Mouse (Mus musculus): ENCODE measurements around the gene Ccdc194. TPM values are rescaled to one million over a fixed set of nuclear protein-coding genes. Genes with fewer than 3 reads are reported as not detected.
"Not testable (repeated sequence)": the region's sequence is repeated elsewhere in the genome, so short reads cannot be mapped to it uniquely, and the experiment has no call there.

Gene Ccdc194
- polyA plus RNA-seq, 1 experiment from 2014 or later: 0.24 TPM

DNA sequence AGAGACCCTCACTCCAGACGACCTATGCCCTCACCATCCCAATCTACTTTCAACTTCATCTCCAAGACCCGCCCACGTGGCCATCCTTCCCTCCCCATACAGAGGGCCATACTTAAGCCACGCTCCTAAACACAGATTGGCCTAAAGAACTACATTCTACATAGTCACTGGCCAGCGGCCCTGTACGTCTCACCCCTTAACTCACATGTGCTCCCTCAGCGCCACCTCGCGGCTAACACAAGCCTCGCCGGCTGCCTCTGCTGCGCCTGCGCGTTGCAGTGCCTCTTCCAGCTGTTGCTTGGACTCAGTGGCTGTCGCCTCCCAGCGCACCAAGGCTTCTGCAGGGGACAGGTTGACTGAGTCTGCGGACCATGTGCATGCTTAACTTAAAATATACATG is 3.9 kb downstream of the Ccdc194 start:
- H3K4me1 ChIP-seq: peaks cover 6% of the 10 kb centered on the region
- H3K9ac ChIP-seq: no peak overlapping the region
- no peaks in the 10 kb centered on the region for H3K36me3 ChIP-seq
- no peak overlapping the region for H3K27ac ChIP-seq
- ATAC-seq (ENCODE audit: low FRiP score, low read depth): peak; percentile 68
- H3K9me3 ChIP-seq: no peaks in the 10 kb centered on the region
- peaks cover 39% of the 10 kb centered on the region for H3K27me3 ChIP-seq (replicated peaks)
- H3K4me3 ChIP-seq: no peak overlapping the region
- H3K4me2 ChIP-seq (replicated peaks): peak overlapping the region; percentile 10; the same call in 1 of the 2 replicates
- 6% methylated on average over 17 of the region's 17 CpGs for WGBS

DNA sequence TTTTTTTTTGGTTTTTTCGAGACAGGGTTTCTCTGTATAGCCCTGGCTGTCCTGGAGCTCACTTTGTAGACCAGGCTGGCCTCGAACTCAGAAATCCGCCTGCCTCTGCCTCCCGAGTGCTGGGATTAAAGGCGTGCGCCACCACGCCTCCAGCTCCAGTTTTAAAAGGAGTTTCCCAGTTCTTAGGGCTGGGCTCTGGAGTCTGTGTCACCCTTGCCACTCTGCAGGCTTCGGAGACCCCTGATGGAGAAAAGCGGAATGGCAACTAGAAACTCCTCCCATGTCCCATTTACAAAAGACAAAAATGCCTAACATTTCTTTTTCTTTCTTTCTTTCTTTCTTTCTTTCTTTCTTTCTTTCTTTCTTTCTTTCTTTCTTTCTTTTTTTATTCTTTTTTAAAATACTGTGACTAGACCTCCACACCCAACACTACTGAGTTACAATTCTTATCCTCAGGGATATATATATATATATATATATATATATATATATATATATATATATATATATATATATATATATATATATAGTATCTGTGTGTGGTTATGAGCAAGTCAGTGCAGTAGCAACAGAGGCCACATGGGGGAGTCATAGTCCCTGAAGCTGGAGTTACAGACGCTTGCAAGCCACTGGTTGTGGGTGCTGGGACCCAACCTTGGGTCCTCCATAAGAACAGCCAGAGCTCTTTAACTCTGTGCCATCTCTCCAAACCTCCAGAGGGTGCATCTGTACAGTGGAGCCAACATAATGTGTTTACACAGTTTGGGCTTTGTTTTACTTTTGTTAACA is 6.3 kb downstream of the Ccdc194 start:
- WGBS: 47% methylated on average over 10 of the region's 10 CpGs
- not testable (repeated sequence) for H3K9ac ChIP-seq; H3K4me3 ChIP-seq; H3K27ac ChIP-seq; H3K36me3 ChIP-seq; ATAC-seq (ENCODE audit: low FRiP score, low read depth); H3K9me3 ChIP-seq; H3K4me2 ChIP-seq (replicated peaks); H3K4me1 ChIP-seq
- H3K27me3 ChIP-seq (replicated peaks): peaks cover 15% of the 10 kb centered on the region

DNA sequence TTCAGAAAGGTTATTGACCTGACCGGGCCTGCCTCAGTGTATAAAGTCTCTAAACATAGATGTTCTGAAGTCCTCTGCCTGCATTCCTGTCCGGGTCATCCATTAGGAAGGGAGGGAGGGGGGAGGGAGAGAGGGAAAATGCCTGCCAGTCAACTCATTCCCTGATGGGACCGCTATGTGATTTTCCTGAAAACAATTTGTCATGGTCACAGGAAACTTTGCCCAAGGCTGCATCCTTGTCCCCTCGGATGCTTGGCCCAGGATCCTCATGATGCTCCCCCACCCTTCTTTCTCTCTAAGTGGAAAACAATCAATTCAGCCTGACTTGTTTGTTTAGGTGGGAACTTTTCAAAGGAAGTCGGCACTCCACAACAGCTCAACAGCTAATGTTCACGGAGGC is 8.7 kb downstream of the Ccdc194 start:
- H3K9me3 ChIP-seq: no peaks in the 10 kb centered on the region
- H3K9ac ChIP-seq: no peak overlapping the region
- no peak overlapping the region for H3K27ac ChIP-seq
- no peak for ATAC-seq (ENCODE audit: low FRiP score, low read depth)
- H3K4me1 ChIP-seq: peaks cover 3% of the 10 kb centered on the region; the same call in 1 of the 2 replicates
- no peaks in the 10 kb centered on the region for H3K36me3 ChIP-seq
- H3K4me2 ChIP-seq (replicated peaks): no peak overlapping the region
- no peak overlapping the region for H3K4me3 ChIP-seq
- H3K27me3 ChIP-seq (replicated peaks): no peaks in the 10 kb centered on the region
- WGBS: 16% methylated on average over 6 of the region's 6 CpGs

DNA sequence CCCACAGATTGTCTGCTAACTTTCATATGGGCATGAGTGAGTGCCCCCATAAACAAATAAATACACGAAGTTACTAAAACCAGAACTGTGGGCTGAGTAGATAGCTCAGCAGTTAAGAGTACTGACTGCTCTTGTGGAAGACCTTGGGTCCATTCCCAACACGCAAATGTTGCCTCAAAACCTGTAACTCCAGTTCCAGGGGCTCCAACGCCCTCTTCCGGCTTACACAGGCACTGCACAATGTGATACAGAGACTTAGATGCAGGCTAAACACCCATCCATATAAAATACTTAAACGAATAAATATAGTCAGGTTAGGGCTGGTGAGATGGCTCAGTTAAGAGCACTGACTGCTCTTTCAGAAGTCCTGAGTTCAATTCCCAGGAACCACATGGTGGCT is 10.5 kb downstream of the Ccdc194 start:
- ATAC-seq (ENCODE audit: low FRiP score, low read depth): no peak
- no peaks in the 10 kb centered on the region for H3K9me3 ChIP-seq

DNA sequence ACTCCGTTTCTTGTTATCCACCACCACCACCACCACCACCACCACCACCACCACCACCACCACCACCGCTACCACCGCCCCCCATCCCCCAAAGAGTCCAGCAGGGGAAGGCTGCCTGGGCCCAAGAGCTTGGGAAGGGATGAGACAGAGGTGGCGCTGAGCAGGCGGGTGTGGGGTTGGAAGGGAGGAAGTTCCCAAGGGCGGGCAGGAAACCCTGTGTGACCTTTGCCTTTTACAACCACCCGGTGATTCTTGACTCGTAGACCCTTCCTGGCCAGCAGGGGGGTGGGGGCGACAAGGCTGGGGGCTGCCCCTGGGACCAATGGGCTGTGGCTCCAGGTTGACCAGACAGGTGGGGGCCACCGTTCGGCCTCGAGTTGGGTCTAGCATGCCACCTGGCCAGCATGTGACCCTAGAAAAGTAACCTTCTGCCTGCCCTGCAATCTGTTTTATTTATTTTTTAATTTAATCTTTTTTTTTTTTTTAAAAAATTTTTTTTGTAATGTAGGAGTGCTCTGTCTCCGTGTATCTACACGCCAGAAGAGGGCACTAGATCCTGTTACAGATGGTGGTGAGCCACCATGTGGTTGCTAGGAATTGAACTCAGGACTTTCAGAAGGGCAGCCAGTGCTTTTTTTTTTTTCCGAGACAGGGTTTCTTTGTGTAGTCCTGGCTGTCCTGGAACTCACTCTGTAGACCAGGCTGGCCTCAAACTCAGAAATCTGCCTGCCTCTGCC is 12.3 kb downstream of the Ccdc194 start:
- Histone ChIP-seq H3K4me1 (peaks cover 3% of the 10 kb centered on the region; the same call in 1 of the 2 replicates), H3K9me3 (no peaks in the 10 kb centered on the region), H3K4me3 (no peak overlapping the region), H3K27me3 (replicated peaks) (peaks cover 20% of the 10 kb centered on the region), H3K27ac (no peak overlapping the region), H3K4me2 (replicated peaks) (no peak overlapping the region), H3K36me3 (no peaks in the 10 kb centered on the region), H3K9ac (no peak overlapping the region)
- 76% methylated on average over 15 of the region's 15 CpGs for WGBS
- ATAC-seq (ENCODE audit: low FRiP score, low read depth): no peak

More for the DNA sequence above, 10.5 kb downstream of the Ccdc194 start:
- H3K4me1 ChIP-seq: peaks cover 3% of the 10 kb centered on the region; the same call in 1 of the 2 replicates
- no peak overlapping the region for H3K4me2 ChIP-seq (replicated peaks)
- H3K36me3 ChIP-seq: no peaks in the 10 kb centered on the region
- 71% methylated on average over 5 of the region's 5 CpGs for WGBS
- H3K27ac ChIP-seq: no peak overlapping the region
- no peak overlapping the region for H3K4me3 ChIP-seq
- H3K27me3 ChIP-seq (replicated peaks): peaks cover 3% of the 10 kb centered on the region
- no peak overlapping the region for H3K9ac ChIP-seq

DNA sequence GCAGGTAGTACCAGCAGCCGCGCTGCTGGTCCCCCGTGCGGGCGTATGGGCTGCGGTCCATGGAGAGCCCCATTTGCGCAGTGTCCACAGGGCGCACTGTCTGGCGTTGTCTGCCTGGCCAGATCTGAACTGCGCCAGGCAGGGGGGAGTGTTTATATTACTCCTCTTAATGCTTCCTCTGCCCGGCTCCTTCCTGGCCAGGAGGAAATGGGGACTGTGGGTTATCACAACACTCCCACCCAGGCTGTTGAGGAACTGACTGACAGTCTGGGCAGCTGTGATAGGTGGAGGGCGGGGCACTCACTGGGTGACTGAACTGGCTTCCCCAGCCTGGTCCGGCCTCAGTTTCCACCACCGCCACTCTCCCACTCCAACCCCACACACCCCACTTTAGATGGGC is 13.9 kb downstream of the Ccdc194 start, which contains the start of gene Plvap:
Gene Plvap, minus strand, starts transcription at position 109 of the 400 bp plus-strand sequence.
- WGBS: 61% methylated on average over 14 of the region's 14 CpGs
- Histone ChIP-seq H3K36me3 (no peaks in the 10 kb centered on the region), H3K4me2 (replicated peaks) (no peak within 1 kb of the TSS; the same call in 1 of the 2 replicates), H3K4me1 (peaks cover 11% of the 10 kb centered on the region; the same call in 1 of the 2 replicates), H3K9ac (no peak within 1 kb of the TSS), H3K4me3 (peak within 1 kb of the TSS; percentile 4; the same call in 1 of the 2 replicates), H3K9me3 (no peaks in the 10 kb centered on the region), H3K27ac (no peak within 1 kb of the TSS), H3K27me3 (replicated peaks) (peaks cover 35% of the 10 kb centered on the region)
- ATAC-seq (ENCODE audit: low FRiP score, low read depth): no peak

DNA sequence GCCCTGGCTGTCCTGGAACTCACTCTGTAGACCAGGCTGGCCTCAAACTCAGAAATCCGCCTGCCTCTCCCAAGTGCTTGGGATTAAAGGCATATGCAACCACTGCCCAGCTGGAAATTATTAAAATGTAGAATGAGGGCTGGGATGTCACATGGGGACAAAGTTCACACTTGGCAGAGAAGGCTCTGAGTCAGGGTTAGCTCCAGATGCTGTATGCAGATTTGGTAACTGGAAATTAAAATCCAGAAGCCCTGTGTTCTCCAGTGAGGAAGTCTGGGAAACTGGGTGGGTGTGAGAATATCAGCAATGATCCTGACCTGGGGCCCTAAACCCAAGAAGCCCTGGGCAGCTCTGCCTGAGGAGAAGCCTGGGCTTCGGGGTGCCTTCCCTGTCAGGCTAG is 16.2 kb downstream of the Ccdc194 start:
- peak overlapping the region; percentile 16; the same call in 1 of the 2 replicates for H3K4me2 ChIP-seq (replicated peaks)
- no peaks in the 10 kb centered on the region for H3K36me3 ChIP-seq
- H3K9ac ChIP-seq: no peak overlapping the region
- WGBS: 60% methylated on average over 2 of the region's 2 CpGs
- H3K27ac ChIP-seq: no peak overlapping the region
- no peak overlapping the region for H3K4me3 ChIP-seq
- peaks cover 11% of the 10 kb centered on the region; the same call in 1 of the 2 replicates for H3K4me1 ChIP-seq
- peaks cover 51% of the 10 kb centered on the region for H3K27me3 ChIP-seq (replicated peaks)
- H3K9me3 ChIP-seq: no peaks in the 10 kb centered on the region
- ATAC-seq (ENCODE audit: low FRiP score, low read depth): no peak

DNA sequence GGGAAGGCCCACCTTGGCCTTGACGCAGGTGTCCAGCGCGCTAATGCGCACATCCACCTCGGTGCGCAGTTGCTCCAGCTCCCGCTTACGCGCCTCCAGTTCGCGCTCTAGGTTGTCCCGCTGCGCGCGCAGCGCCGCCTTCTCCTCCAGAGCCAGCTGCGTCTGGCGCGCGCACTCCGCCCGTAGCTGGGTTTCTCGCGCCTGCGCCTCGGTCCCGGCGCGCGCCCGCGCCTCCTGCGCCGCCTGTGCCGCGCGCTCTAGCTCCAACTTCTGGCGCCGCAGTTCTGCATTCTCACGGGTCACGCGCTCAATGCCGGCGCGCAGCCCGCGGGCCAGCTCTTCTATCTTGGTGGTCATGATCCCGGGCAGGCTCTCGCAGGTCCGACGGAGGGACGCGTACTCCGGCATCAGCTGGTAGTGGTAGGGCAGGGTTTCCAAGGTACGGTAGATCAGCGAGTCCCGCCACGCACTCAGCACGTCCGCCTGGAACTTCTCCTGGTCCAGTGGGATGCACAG is 17.9 kb downstream of the Ccdc194 start:
- WGBS: under 1% methylated on average over 61 of the region's 61 CpGs
- Histone ChIP-seq H3K27me3 (replicated peaks) (peaks cover 51% of the 10 kb centered on the region), H3K36me3 (no peaks in the 10 kb centered on the region), H3K4me3 (peak overlapping the region; percentile 37), H3K4me2 (replicated peaks) (peak overlapping the region; percentile 71), H3K9ac (0 out of 2 replicates have a peak overlapping the region, but pooled peaks have one; percentile 35), H3K9me3 (no peaks in the 10 kb centered on the region), H3K27ac (no peak overlapping the region), H3K4me1 (peaks cover 11% of the 10 kb centered on the region; the same call in 1 of the 2 replicates)
- ATAC-seq (ENCODE audit: low FRiP score, low read depth): peak; percentile 63

DNA sequence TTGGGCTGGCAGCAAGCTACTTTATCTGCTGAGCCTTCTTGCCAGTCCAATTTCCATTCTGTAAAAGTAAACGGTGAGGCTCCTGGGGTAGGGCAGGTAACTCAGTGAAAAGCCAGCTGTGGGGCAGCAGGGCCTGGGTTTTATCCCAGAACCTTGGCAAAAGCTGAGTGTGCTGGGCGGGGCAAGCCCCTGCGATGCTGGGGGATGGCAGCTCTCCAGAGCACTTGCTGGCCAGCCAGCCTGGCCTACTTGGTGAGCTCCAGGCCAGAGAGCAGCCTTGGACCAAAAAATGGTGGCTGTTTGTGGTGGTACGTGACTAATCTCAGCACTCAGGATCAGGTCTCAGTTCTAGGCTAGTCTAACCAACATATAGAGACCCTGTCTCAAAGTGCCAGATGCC is 19.5 kb downstream of the Ccdc194 start:
- H3K9ac ChIP-seq: no peak overlapping the region
- no peak overlapping the region for H3K4me2 ChIP-seq (replicated peaks)
- no peak for ATAC-seq (ENCODE audit: low FRiP score, low read depth)
- H3K27ac ChIP-seq: no peak overlapping the region
- H3K9me3 ChIP-seq: no peaks in the 10 kb centered on the region
- WGBS: 89% methylated on average over 4 of the region's 4 CpGs
- peaks cover 11% of the 10 kb centered on the region; the same call in 1 of the 2 replicates for H3K4me1 ChIP-seq
- no peaks in the 10 kb centered on the region for H3K36me3 ChIP-seq
- peaks cover 51% of the 10 kb centered on the region for H3K27me3 ChIP-seq (replicated peaks)
- no peak overlapping the region for H3K4me3 ChIP-seq

DNA sequence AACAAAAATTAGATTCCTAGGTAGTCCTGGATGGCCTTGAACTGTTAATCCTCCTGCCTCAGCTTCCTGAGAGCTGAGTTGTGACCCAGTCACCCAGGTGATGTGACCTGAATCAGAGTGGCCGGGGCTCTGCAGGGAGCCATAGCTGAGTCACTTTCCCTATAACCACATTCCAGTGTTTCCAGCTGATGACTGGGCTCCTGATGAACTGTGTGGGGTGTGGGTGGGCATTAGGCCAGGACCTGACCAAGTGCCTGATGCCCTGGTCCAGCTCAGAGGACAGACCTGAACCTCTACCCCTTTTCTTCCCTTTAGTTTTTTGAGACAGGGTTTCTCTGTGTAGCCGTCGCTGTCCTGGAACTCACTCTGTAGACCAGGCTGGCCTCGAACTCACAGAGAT is 20.2 kb downstream of the Ccdc194 start:
- H3K4me3 ChIP-seq: no peak overlapping the region
- H3K4me2 ChIP-seq (replicated peaks): no peak overlapping the region
- ATAC-seq (ENCODE audit: low FRiP score, low read depth): no peak
- no peaks in the 10 kb centered on the region for H3K36me3 ChIP-seq
- H3K27me3 ChIP-seq (replicated peaks): peaks cover 50% of the 10 kb centered on the region
- no peak overlapping the region for H3K27ac ChIP-seq
- H3K9me3 ChIP-seq: no peaks in the 10 kb centered on the region
- 92% methylated on average over 4 of the region's 4 CpGs for WGBS
- no peak overlapping the region for H3K9ac ChIP-seq
- H3K4me1 ChIP-seq: peaks cover 11% of the 10 kb centered on the region; the same call in 1 of the 2 replicates

DNA sequence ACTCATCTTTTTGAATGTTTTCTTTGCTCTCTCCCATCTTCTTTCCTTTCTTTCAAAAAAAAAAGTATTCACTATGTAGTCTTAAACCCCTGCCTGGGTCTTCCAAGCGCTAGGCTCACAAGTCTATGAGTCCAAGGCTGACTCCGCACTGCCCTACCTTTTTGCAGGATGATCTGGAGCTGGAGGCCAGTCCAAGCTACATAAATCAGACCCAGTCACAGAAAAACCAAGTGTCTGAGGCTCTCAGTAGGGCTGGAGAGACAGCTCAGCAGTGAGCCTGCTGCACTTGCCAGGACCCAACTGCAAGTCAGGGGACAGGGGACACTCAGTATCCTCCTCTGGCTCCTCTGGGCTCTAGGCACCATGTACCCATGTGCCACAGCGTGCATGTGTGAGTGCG is 21.2 kb downstream of the Ccdc194 start:
- WGBS: 89% methylated on average over 4 of the region's 4 CpGs
- H3K9me3 ChIP-seq: no peaks in the 10 kb centered on the region
- H3K4me2 ChIP-seq (replicated peaks): no peak overlapping the region
- H3K4me1 ChIP-seq: peaks cover 11% of the 10 kb centered on the region; the same call in 1 of the 2 replicates
- peaks cover 41% of the 10 kb centered on the region for H3K27me3 ChIP-seq (replicated peaks)
- ATAC-seq (ENCODE audit: low FRiP score, low read depth): no peak
- H3K4me3 ChIP-seq: no peak overlapping the region
- H3K9ac ChIP-seq: no peak overlapping the region
- H3K27ac ChIP-seq: no peak overlapping the region
- H3K36me3 ChIP-seq: no peaks in the 10 kb centered on the region

Data from neural tube, embryonic 12.5 days (tissue).